Mouse (Mus musculus) MEL (cell line): ENCODE data around the gene Myrf.

Experiments used
- CTCF ChIP-seq, 3 experiments: IDR thresholded peaks in 2 of 3; conservative IDR thresholded peaks in 1 of 3; 2 replicates each; pipeline ENCODE4 v1.5.1; 2011 to 2012; ENCODE audit warnings: low read length in 3 of 3, low read depth in 2 of 3, mild to moderate bottlenecking in 2 of 3, improper control_type of control experiment in 1 of 3, inconsistent platforms in 1 of 3, mixed read lengths in 1 of 3, moderate library complexity in 1 of 3; ENCODE audit not compliant: control insufficient read depth in 1 of 3, insufficient read depth in 1 of 3, poor library complexity in 1 of 3, severe bottlenecking in 1 of 3
- ETS1 ChIP-seq: IDR thresholded peaks from 2 replicates; pipeline ENCODE4 v1.6.1; 2012; ENCODE audit warnings: low read depth, mild to moderate bottlenecking, inconsistent platforms, low read length, improper control_type of control experiment, moderate library complexity
- MXI1 ChIP-seq: IDR thresholded peaks from 2 replicates; pipeline ENCODE4 v1.6.1; 2011; ENCODE audit warnings: mild to moderate bottlenecking, low read depth, low read length, improper control_type of control experiment
- NELFE ChIP-seq: IDR thresholded peaks from 2 replicates; pipeline ENCODE4 v1.6.1; 2011; ENCODE audit warnings: low read depth, low read length, improper control_type of control experiment
- POLR2A ChIP-seq, 2 experiments: IDR thresholded peaks; 2 replicates each; pipeline ENCODE4 v1.6.1; 2011 to 2012; ENCODE audit warnings: low read length in 2 of 2, mild to moderate bottlenecking in 2 of 2, control low read depth in 1 of 2, improper control_type of control experiment in 1 of 2, low read depth in 1 of 2, moderate library complexity in 1 of 2; ENCODE audit not compliant: control insufficient read depth in 1 of 2, insufficient read depth in 1 of 2, poor library complexity in 1 of 2
- SIN3A ChIP-seq: IDR thresholded peaks from 2 replicates; pipeline ENCODE4 v1.6.1; 2012; ENCODE audit warnings: low read length, improper control_type of control experiment, inconsistent platforms
- ZKSCAN1 ChIP-seq: IDR thresholded peaks from 2 replicates; pipeline ENCODE4 v1.6.1; 2012; ENCODE audit warnings: low read depth, mild to moderate bottlenecking, inconsistent platforms, low read length, improper control_type of control experiment, moderate library complexity

DNA sequence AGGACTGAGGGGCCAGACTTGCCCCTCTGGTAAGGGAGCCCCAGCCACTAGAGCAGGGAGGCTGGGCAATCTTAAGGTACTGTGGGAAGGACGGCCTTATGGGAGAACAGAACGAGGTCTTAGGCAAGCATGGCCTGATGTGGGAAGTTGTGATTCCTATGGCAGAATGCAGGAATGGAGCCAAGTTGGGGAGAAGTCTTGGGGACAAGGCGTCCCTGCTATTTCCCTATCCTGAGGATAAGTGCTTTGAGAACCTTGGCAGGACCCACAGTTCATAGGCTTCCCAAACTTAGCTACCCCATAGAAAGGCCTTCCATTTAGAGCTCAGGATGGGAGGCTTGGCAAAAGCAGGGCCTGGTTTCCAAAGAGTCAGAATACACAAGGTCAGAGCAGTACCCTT, 31.7 kb downstream of the Myrf start:
- TF ChIP-seq ZKSCAN1 (no peak), NELFE (no peak), POLR2A (IDR thresholded peaks at IDR 0.05; ENCODE audit: control insufficient read depth in 1 of 2, insufficient read depth in 1 of 2, low read depth in 1 of 2, low read length in 2 of 2, poor library complexity in 1 of 2) (no peak; a peak in 1 of 4 replicates), ETS1 (no peak), SIN3A (no peak), CTCF (IDR thresholded peaks at IDR 0.05 in 2 of 3, conservative IDR thresholded peaks at IDR 0.05 in 1 of 3; ENCODE audit: control insufficient read depth in 1 of 3, insufficient read depth in 1 of 3, low read depth in 2 of 3, low read length in 3 of 3, poor library complexity in 1 of 3, severe bottlenecking in 1 of 3) (no peak), MXI1 (no peak)
